Mouse (Mus musculus) liver, embryonic 14.5 days (tissue): Measurements from ENCODE around the gene Cldnd1. TPM values are rescaled to one million over a fixed set of nuclear protein-coding genes. Genes with fewer than 3 reads are reported as not detected.

Source experiments
- ATAC-seq: fragments of 200-750 bp; cut with Nextera tagmentation; 2 replicates; pipeline ENCODE4 v1.8.0; 2017; ENCODE audit warnings: moderate number of reproducible peaks, mild to moderate bottlenecking, moderate library complexity; ENCODE audit not compliant: insufficient read depth
- DNase-seq, 3 experiments: peaks; one replicate each; pipeline ENCODE4 v3.0.0-alpha.2; 2012 to 2013; ENCODE audit warnings: low read depth in 3 of 3, low spot score in 3 of 3
- H3K27ac ChIP-seq: fragments of 300-500 bp; sonication (generic); 2 replicates; pipeline ENCODE4 v1.5.1; 2014; ENCODE audit warnings: moderate library complexity, mild to moderate bottlenecking, control low read depth, inconsistent platforms
- H3K27me3 ChIP-seq: fragments of 300-500 bp; sonication (generic); 2 replicates; pipeline ENCODE4 v1.6.1; 2014; ENCODE audit warnings: mild to moderate bottlenecking, low read length, moderate library complexity; ENCODE audit not compliant: control insufficient read depth, insufficient read depth
- H3K36me3 ChIP-seq: fragments of 300-500 bp; sonication (generic); replicated peaks from 2 replicates; pipeline ENCODE4 v1.6.1; 2014; ENCODE audit warnings: low read depth; ENCODE audit not compliant: control insufficient read depth, insufficient read depth
- H3K4me1 ChIP-seq, 2 experiments: fragments of 200-500 bp in 1 of 2; fragments of 300-500 bp in 1 of 2; sonication (generic) in 1 of 2; replicated peaks; 2 replicates each; pipeline ENCODE4 v1.6.1; 2012 to 2014; ENCODE audit warnings: antibody characterized with exemption in 1 of 2, inconsistent platforms in 1 of 2, low read length in 1 of 2; ENCODE audit not compliant: control insufficient read depth in 2 of 2, insufficient read depth in 2 of 2
- H3K4me2 ChIP-seq: fragments of 300-500 bp; sonication (generic); 2 replicates; pipeline ENCODE4 v1.6.1; 2014; ENCODE audit warnings: low read depth, mild to moderate bottlenecking, control low read depth, moderate library complexity
- H3K4me3 ChIP-seq, 2 experiments: fragments of 200-500 bp in 1 of 2; fragments of 300-500 bp in 1 of 2; sonication (generic) in 1 of 2; 2 replicates each; pipeline ENCODE4 v1.5.1; 2012 to 2014; ENCODE audit warnings: low read depth in 2 of 2, low read length in 2 of 2, mild to moderate bottlenecking in 2 of 2, control low read depth in 1 of 2, inconsistent platforms in 1 of 2, moderate library complexity in 1 of 2; ENCODE audit not compliant: insufficient read depth in 1 of 2
- H3K9ac ChIP-seq: fragments of 300-500 bp; sonication (generic); replicated peaks from 2 replicates; pipeline ENCODE4 v1.6.1; 2014; ENCODE audit warnings: mild to moderate bottlenecking, control low read depth, moderate library complexity
- H3K9me3 ChIP-seq: fragments of 300-500 bp; sonication (generic); 2 replicates; pipeline ENCODE4 v1.6.1; 2016; ENCODE audit warnings: low read length, mixed read lengths; ENCODE audit not compliant: control insufficient read depth
- CTCF ChIP-seq: IDR thresholded peaks from 2 replicates; pipeline ENCODE4 v1.5.1; 2016; ENCODE audit warnings: antibody characterized with exemption, low read depth, control low read depth
- EP300 ChIP-seq: IDR thresholded peaks from 2 replicates; pipeline ENCODE4 v1.6.1; 2016; ENCODE audit warnings: antibody characterized with exemption, low read depth
- WGBS: fragments of 180-500 bp; shearing (Covaris S2); extraction: QIAGEN DNeasy Blood & Tissue Kit; methylation state at CpG from one replicate; pipeline ENCODE4 v1.1.7; 2014; ENCODE audit not compliant: insufficient replicate concordance; 5-methylcytosine and 5-hydroxymethylcytosine counted together
- polyA plus RNA-seq, 2 experiments: library from polyadenylated mRNA; depleted of rRNA in 1 of 2; stranded (reverse) in 1 of 2; unstranded in 1 of 2; fragments of >200 nt; fragmentation: Nextera tagmentation in 1 of 2; extraction: Ambion mirVana in 1 of 2; gene quantifications; 2 replicates each; pipeline versions ENCODE4 v1.2.1 to v1.2.3; 2012 to 2014

Cldnd1 gene
- polyA plus RNA-seq, 2 experiments: 15.4 to 31.5 TPM

GRCm38 (mm10) chr16:58718666-58719120 lies 9.0 kb upstream of the Cldnd1 start, which contains the start of gene Gpr15:
Gene Gpr15, minus strand, starts transcription at chr16:58719070.
- Histone ChIP-seq H3K4me1 (no peaks in the 10 kb centered on the region), H3K4me2 (no peak within 1 kb of the TSS), H3K27ac (no peak within 1 kb of the TSS), H3K9ac (no peak within 1 kb of the TSS), H3K27me3 (no peaks in the 10 kb centered on the region), H3K9me3 (no peaks in the 10 kb centered on the region), H3K4me3 (no peak within 1 kb of the TSS), H3K36me3 (no peaks in the 10 kb centered on the region)
- TF ChIP-seq EP300: no peak
- no peak for TF ChIP-seq CTCF
- ATAC-seq (no peak), DNase-seq (no peak)
- 76% methylated on average over 7 of the region's 7 CpGs for WGBS

- WGBS: 39% methylated on average over 2 of the region's 2 CpGs
- Histone ChIP-seq H3K36me3 (no peaks in the 10 kb centered on the region), H3K4me1 (0 out of 4 replicates have a peak, but pooled peaks cover 0 to 2% of the 10 kb centered on the region in 2 experiments), H3K27me3 (no peaks in the 10 kb centered on the region), H3K4me2 (no peak overlapping the region), H3K9me3 (no peaks in the 10 kb centered on the region), H3K9ac (no peak overlapping the region), H3K4me3 (no peak overlapping the region), H3K27ac (no peak overlapping the region)
- ATAC-seq (no peak), DNase-seq (no peak)
- TF ChIP-seq CTCF: no peak
- no peak for TF ChIP-seq EP300
Measured at GRCm38 (mm10) chr16:58722292-58722691, 5.4 kb upstream of the Cldnd1 start.

GRCm38 (mm10) chr16:58726680-58727476 lies 832 bp upstream of the Cldnd1 start:
- no peak for TF ChIP-seq CTCF
- no peak for TF ChIP-seq EP300
- peak overlapping the region in 1 of 2 experiments; percentile 88; a peak in 2 of 4 replicates for H3K4me3 ChIP-seq
- peaks cover 3 to 5% of the 10 kb centered on the region in 2 experiments; a peak in 3 of 4 replicates for H3K4me1 ChIP-seq
- WGBS: 58% methylated on average over 11 of the region's 11 CpGs
- peaks cover 11% of the 10 kb centered on the region for H3K36me3 ChIP-seq
- H3K9ac ChIP-seq: no peak overlapping the region
- peak overlapping the region; percentile 83 for H3K4me2 ChIP-seq
- ATAC-seq: no peak
- no peak for DNase-seq
- H3K9me3 ChIP-seq: no peaks in the 10 kb centered on the region
- no peak overlapping the region for H3K27ac ChIP-seq
- no peaks in the 10 kb centered on the region for H3K27me3 ChIP-seq

GRCm38 (mm10) chr16:58728176-58728671 lies 514 bp downstream of the Cldnd1 start:
- Histone ChIP-seq H3K4me1 (peaks cover 3 to 5% of the 10 kb centered on the region in 2 experiments; a peak in 3 of 4 replicates), H3K9ac (peak overlapping the region; percentile 65), H3K4me2 (peak overlapping the region; percentile 83), H3K36me3 (peaks cover 17% of the 10 kb centered on the region), H3K9me3 (no peaks in the 10 kb centered on the region), H3K27me3 (no peaks in the 10 kb centered on the region), H3K4me3 (peak overlapping the region; percentile 88 to 96), H3K27ac (peak overlapping the region; percentile 46)
- ATAC-seq (peak; percentile 92), DNase-seq (peak; percentile 7 to 22 (median 9))
- WGBS: under 1% methylated on average over 31 of the region's 31 CpGs
- no peak for TF ChIP-seq CTCF
- no peak for TF ChIP-seq EP300

GRCm38 (mm10) chr16:58738205-58738604 lies 10.5 kb downstream of the Cldnd1 start:
- Histone ChIP-seq H3K4me1 (peaks cover 0 to 6% of the 10 kb centered on the region in 2 experiments; a peak in 3 of 4 replicates), H3K9ac (no peak overlapping the region), H3K36me3 (peaks cover 3% of the 10 kb centered on the region), H3K9me3 (no peaks in the 10 kb centered on the region), H3K27me3 (no peaks in the 10 kb centered on the region), H3K4me3 (no peak overlapping the region), H3K4me2 (no peak overlapping the region), H3K27ac (no peak overlapping the region)
- 69% methylated on average over 4 of the region's 4 CpGs for WGBS
- ATAC-seq (no peak), DNase-seq (no peak)
- no peak for TF ChIP-seq CTCF
- TF ChIP-seq EP300: no peak
